Mouse (Mus musculus): ENCODE results near the gene Ccdc162.

The Ccdc162 gene

GRCm38 (mm10) chr10:41489294-41489693 is 227.1 kb downstream of the Ccdc162 start:
- DNase-seq (ENCODE audit: low spot score in 2 of 2) = no peak

- DNase-seq (ENCODE audit: low spot score in 2 of 2) = no peak
Observed at GRCm38 (mm10) chr10:41488877-41489276, 227.6 kb downstream of the Ccdc162 start.

Data from frontal cortex, postnatal 10 days (tissue).